Mouse (Mus musculus): ENCODE results near the gene Eral1.

DNA sequence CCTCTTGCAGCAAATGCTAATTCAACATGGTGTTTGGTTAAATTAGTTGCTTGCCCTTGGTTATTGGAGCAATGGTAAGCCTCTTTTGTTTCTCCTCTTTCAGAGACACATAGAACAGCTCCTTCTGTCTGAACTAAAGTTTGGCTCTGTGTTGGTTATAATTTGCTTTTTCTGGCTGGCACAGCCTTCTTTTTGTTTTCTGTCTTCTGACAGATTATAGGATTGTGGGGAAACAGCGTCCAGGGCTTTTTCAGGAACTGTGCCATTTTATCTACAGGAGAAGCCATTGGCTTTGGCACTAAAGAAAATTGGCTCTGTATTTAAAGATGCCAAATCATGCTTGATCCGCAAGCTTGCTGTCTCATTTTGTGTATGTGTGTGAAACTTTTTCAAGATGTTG is 33.4 kb upstream of the Eral1 start:
- no peak for TF ChIP-seq POLR2A (IDR thresholded peaks at IDR 0.05; ENCODE audit: control insufficient read depth, low read depth, low read length)
- TF ChIP-seq CTCF (IDR thresholded peaks at IDR 0.05; ENCODE audit: control insufficient read depth, insufficient read depth, insufficient replicate concordance, low read depth, low read length) = no peak
